Mouse (Mus musculus) embryonic facial prominence, embryonic 15.5 days (tissue): ENCODE results near the gene Rnf168. TPM values are rescaled to one million over a fixed set of nuclear protein-coding genes. Genes with fewer than 3 reads are reported as not detected.

Experiments
- ATAC-seq: fragments of 200-750 bp; cut with Nextera tagmentation; 2 replicates; pipeline ENCODE4 v1.8.0; 2017; ENCODE audit warnings: low read depth, moderate TSS enrichment; ENCODE audit not compliant: insufficient number of reproducible peaks, low FRiP score, low TSS enrichment
- H3K27ac ChIP-seq: fragments of 300-500 bp; sonication (generic); replicated peaks from 2 replicates; pipeline ENCODE4 v1.5.1; 2015; ENCODE audit warnings: mild to moderate bottlenecking, inconsistent platforms
- H3K27me3 ChIP-seq: fragments of 300-500 bp; sonication (generic); 2 replicates; pipeline ENCODE4 v1.6.1; 2015; ENCODE audit warnings: inconsistent platforms
- H3K36me3 ChIP-seq: fragments of 300-500 bp; sonication (generic); 2 replicates; pipeline ENCODE4 v1.6.1; 2015; ENCODE audit warnings: mild to moderate bottlenecking, inconsistent platforms
- H3K4me1 ChIP-seq: fragments of 300-500 bp; sonication (generic); 2 replicates; pipeline ENCODE4 v1.6.1; 2015; ENCODE audit warnings: inconsistent platforms
- H3K4me2 ChIP-seq: fragments of 300-500 bp; sonication (generic); replicated peaks from 2 replicates; pipeline ENCODE4 v1.6.1; 2015; ENCODE audit warnings: mild to moderate bottlenecking, inconsistent platforms
- H3K4me3 ChIP-seq: fragments of 300-500 bp; sonication (generic); replicated peaks from 2 replicates; pipeline ENCODE4 v1.5.1; 2015; ENCODE audit warnings: mild to moderate bottlenecking, inconsistent platforms
- H3K9ac ChIP-seq: fragments of 300-500 bp; sonication (generic); 2 replicates; pipeline ENCODE4 v1.6.1; 2015; ENCODE audit warnings: inconsistent platforms
- H3K9me3 ChIP-seq: fragments of 300-500 bp; sonication (generic); replicated peaks from 2 replicates; pipeline ENCODE4 v1.6.1; 2016; ENCODE audit warnings: inconsistent platforms
- WGBS: fragments of 180-500 bp; shearing (Covaris S2); methylation state at CpG from one replicate; pipeline ENCODE4 v1.1.7; 2015; 5-methylcytosine and 5-hydroxymethylcytosine counted together
- polyA plus RNA-seq: library from polyadenylated mRNA; unstranded; fragments of >200 nt; fragmentation: Nextera tagmentation; extraction: Ambion mirVana; gene quantifications from 2 replicates; pipeline ENCODE4 v1.2.1, GENCODE M21; 2015

Rnf168 gene
- polyA plus RNA-seq, 1 experiment from 2014 or later = 28.9 TPM

- Histone ChIP-seq H3K9me3 (no peaks in the 10 kb centered on the region), H3K9ac (no peak overlapping the region), H3K36me3 (no peaks in the 10 kb centered on the region), H3K4me2 (no peak overlapping the region), H3K27ac (no peak overlapping the region), H3K4me1 (no peaks in the 10 kb centered on the region), H3K27me3 (no peaks in the 10 kb centered on the region), H3K4me3 (no peak overlapping the region)
- no peak for ATAC-seq
- WGBS = 53% methylated on average over 2 of the region's 2 CpGs
Measured at GRCm38 (mm10) chr16:32316601-32317000, 39.3 kb downstream of the Rnf168 start.

GRCm38 (mm10) chr16:32323953-32324352 is 46.7 kb downstream of the Rnf168 start:
- H3K36me3 ChIP-seq = no peaks in the 10 kb centered on the region
- H3K9ac ChIP-seq = no peak overlapping the region
- no peak overlapping the region for H3K27ac ChIP-seq
- H3K4me1 ChIP-seq = no peaks in the 10 kb centered on the region
- H3K9me3 ChIP-seq = no peaks in the 10 kb centered on the region
- H3K4me3 ChIP-seq = no peak overlapping the region
- no peaks in the 10 kb centered on the region for H3K27me3 ChIP-seq
- 32% methylated on average over 7 of the region's 7 CpGs for WGBS
- no peak for ATAC-seq
- no peak overlapping the region for H3K4me2 ChIP-seq

- Histone ChIP-seq H3K27me3 (no peaks in the 10 kb centered on the region), H3K4me3 (peak overlapping the region; percentile 72), H3K4me2 (peak overlapping the region; percentile 50), H3K4me1 (peaks cover 10% of the 10 kb centered on the region; the same call in 1 of the 2 replicates), H3K36me3 (no peaks in the 10 kb centered on the region), H3K9ac (no peak overlapping the region), H3K27ac (0 out of 2 replicates have a peak overlapping the region, but pooled peaks have one; percentile 7), H3K9me3 (no peaks in the 10 kb centered on the region)
- 40% methylated on average over 9 of the region's 9 CpGs for WGBS
- ATAC-seq = no peak
Measured at GRCm38 (mm10) chr16:32330876-32331670, 53.8 kb downstream of the Rnf168 start.

- no peaks in the 10 kb centered on the region for H3K27me3 ChIP-seq
- WGBS = 2% methylated on average over 52 of the region's 52 CpGs
- ATAC-seq = peak; percentile 96
Measured at GRCm38 (mm10) chr16:32332040-32332555, 54.8 kb downstream of the Rnf168 start, which contains the start of gene Ubxn7. Ubxn7 (plus strand) TSS chr16:32332257.

GRCm38 (mm10) chr16:32332556-32333511 is 55.6 kb downstream of the Rnf168 start:
- Histone ChIP-seq H3K4me3 (peak overlapping the region; percentile 72), H3K4me2 (peak overlapping the region; percentile 50), H3K27me3 (no peaks in the 10 kb centered on the region), H3K9ac (peak overlapping the region; percentile 85), H3K9me3 (no peaks in the 10 kb centered on the region), H3K27ac (peak overlapping the region; percentile 97), H3K4me1 (peaks cover 13% of the 10 kb centered on the region; the same call in 1 of the 2 replicates), H3K36me3 (no peaks in the 10 kb centered on the region)
- ATAC-seq = peak; percentile 76
- under 1% methylated on average over 54 of the region's 54 CpGs for WGBS

More at GRCm38 (mm10) chr16:32332040-32332555, 54.8 kb downstream of the Rnf168 start, which contains the start of gene Ubxn7:
- Histone ChIP-seq H3K4me2 (peak within 1 kb of the TSS; percentile 50), H3K4me3 (peak within 1 kb of the TSS; percentile 72), H3K9me3 (no peaks in the 10 kb centered on the region), H3K9ac (peak within 1 kb of the TSS; percentile 85), H3K27ac (peak within 1 kb of the TSS; percentile 97), H3K36me3 (no peaks in the 10 kb centered on the region), H3K4me1 (peaks cover 13% of the 10 kb centered on the region; the same call in 1 of the 2 replicates)

GRCm38 (mm10) chr16:32335146-32335545 is 57.9 kb downstream of the Rnf168 start:
- no peak for ATAC-seq
- Histone ChIP-seq H3K36me3 (no peaks in the 10 kb centered on the region), H3K4me3 (no peak overlapping the region), H3K27me3 (no peaks in the 10 kb centered on the region), H3K9ac (no peak overlapping the region), H3K9me3 (no peaks in the 10 kb centered on the region), H3K4me1 (peaks cover 13% of the 10 kb centered on the region; the same call in 1 of the 2 replicates), H3K4me2 (no peak overlapping the region), H3K27ac (no peak overlapping the region)
- 92% methylated on average over 5 of the region's 5 CpGs for WGBS

- no peak overlapping the region for H3K4me3 ChIP-seq
- no peaks in the 10 kb centered on the region for H3K9me3 ChIP-seq
- no peaks in the 10 kb centered on the region for H3K36me3 ChIP-seq
- 0 out of 2 replicates have a peak overlapping the region, but pooled peaks have one; percentile 11 for H3K27ac ChIP-seq
- H3K9ac ChIP-seq = no peak overlapping the region
- WGBS = 72% methylated on average over 7 of the region's 7 CpGs
- no peaks in the 10 kb centered on the region for H3K27me3 ChIP-seq
- peaks cover 9% of the 10 kb centered on the region; the same call in 1 of the 2 replicates for H3K4me1 ChIP-seq
- no peak for ATAC-seq
- no peak overlapping the region for H3K4me2 ChIP-seq
Measured at GRCm38 (mm10) chr16:32336026-32336780, 58.9 kb downstream of the Rnf168 start.

GRCm38 (mm10) chr16:32337001-32337400 is 59.7 kb downstream of the Rnf168 start:
- Histone ChIP-seq H3K9me3 (no peaks in the 10 kb centered on the region), H3K4me3 (no peak overlapping the region), H3K36me3 (no peaks in the 10 kb centered on the region), H3K4me2 (no peak overlapping the region), H3K9ac (no peak overlapping the region), H3K4me1 (peaks cover 6% of the 10 kb centered on the region; the same call in 1 of the 2 replicates), H3K27ac (no peak overlapping the region), H3K27me3 (no peaks in the 10 kb centered on the region)
- no peak for ATAC-seq

- H3K9me3 ChIP-seq = no peaks in the 10 kb centered on the region
- H3K36me3 ChIP-seq = no peaks in the 10 kb centered on the region
- 77% methylated on average over 1 of the region's 1 CpGs for WGBS
- peaks cover 6% of the 10 kb centered on the region; the same call in 1 of the 2 replicates for H3K4me1 ChIP-seq
- H3K4me2 ChIP-seq = no peak overlapping the region
- no peak overlapping the region for H3K27ac ChIP-seq
- no peak overlapping the region for H3K4me3 ChIP-seq
- H3K9ac ChIP-seq = no peak overlapping the region
- no peak for ATAC-seq
- no peaks in the 10 kb centered on the region for H3K27me3 ChIP-seq
Measured at GRCm38 (mm10) chr16:32340451-32340850, 63.2 kb downstream of the Rnf168 start.

GRCm38 (mm10) chr16:32345521-32345920 is 68.3 kb downstream of the Rnf168 start:
- ATAC-seq = no peak
- Histone ChIP-seq H3K27me3 (no peaks in the 10 kb centered on the region), H3K9ac (no peak overlapping the region), H3K4me1 (no peaks in the 10 kb centered on the region), H3K36me3 (no peaks in the 10 kb centered on the region), H3K27ac (no peak overlapping the region), H3K4me2 (no peak overlapping the region), H3K4me3 (no peak overlapping the region), H3K9me3 (no peaks in the 10 kb centered on the region)
